7 mouse cellular contexts compared by ENCODE assay signal in the genomic region with DNA sequence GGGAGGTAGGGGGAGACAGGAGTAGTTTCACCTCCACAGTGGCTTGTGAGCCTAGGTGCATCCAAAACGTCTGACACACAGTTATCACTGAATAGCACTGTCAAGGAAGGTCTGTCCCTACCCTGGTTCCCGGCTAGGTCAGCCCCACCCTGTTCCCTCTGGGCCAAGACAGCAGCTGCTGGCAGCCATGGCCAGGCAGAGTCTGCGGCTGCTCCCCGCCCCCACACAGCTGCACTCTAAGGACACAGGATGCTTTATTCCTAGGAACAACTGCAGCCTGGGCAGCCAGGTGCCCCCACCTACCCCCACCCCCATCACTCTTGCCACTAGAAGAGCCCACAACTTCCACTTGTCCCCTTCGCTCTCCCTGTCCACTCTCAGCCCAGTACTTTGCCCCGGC.
DNase-seq lines count a peak whose midpoint lies in the region; ATAC-seq lines count a peak whose summit lies in the region.

No protein-coding gene starts in this region.

- 35% methylated on average over 6 of the region's 6 CpGs for WGBS in embryonic facial prominence, embryonic 15.5 days
- 51% methylated on average over 6 of the region's 6 CpGs for WGBS in heart, embryonic 16.5 days
- WGBS in limb, embryonic 12.5 days, result 42% methylated on average over 6 of the region's 6 CpGs
- 26% methylated on average over 6 of the region's 6 CpGs for WGBS in neural tube, embryonic 13.5 days

- peaks cover 53% of the 10 kb centered on the region for H3K36me3 ChIP-seq in embryonic facial prominence, embryonic 15.5 days
- peaks cover 28% of the 10 kb centered on the region for H3K36me3 ChIP-seq in heart, embryonic 16.5 days (ENCODE audit: control insufficient read depth, insufficient read depth)
- H3K36me3 ChIP-seq in limb, embryonic 12.5 days, result peaks cover 88% of the 10 kb centered on the region
- peaks cover 54% of the 10 kb centered on the region for H3K36me3 ChIP-seq in neural tube, embryonic 13.5 days

- H3K9ac ChIP-seq in embryonic facial prominence, embryonic 15.5 days, result no peak overlapping the region
- H3K9ac ChIP-seq in heart, embryonic 16.5 days (ENCODE audit: low read length), result no peak overlapping the region
- H3K9ac ChIP-seq in limb, embryonic 12.5 days (replicated peaks), result peak overlapping the region; percentile 45
- peak overlapping the region; percentile 51 for H3K9ac ChIP-seq in neural tube, embryonic 13.5 days

- peaks cover 57% of the 10 kb centered on the region for H3K4me1 ChIP-seq in embryonic facial prominence, embryonic 15.5 days
- H3K4me1 ChIP-seq in heart, embryonic 16.5 days (ENCODE audit: control insufficient read depth, insufficient read depth, low read length), result peaks cover 32% of the 10 kb centered on the region
- H3K4me1 ChIP-seq in limb, embryonic 12.5 days (replicated peaks), result peaks cover 47% of the 10 kb centered on the region
- peaks cover 49% of the 10 kb centered on the region for H3K4me1 ChIP-seq in neural tube, embryonic 13.5 days (replicated peaks)

- H3K9me3 ChIP-seq in embryonic facial prominence, embryonic 15.5 days (replicated peaks), result no peaks in the 10 kb centered on the region
- H3K9me3 ChIP-seq in heart, embryonic 16.5 days (replicated peaks; ENCODE audit: control insufficient read depth, low read length), result peaks cover 7% of the 10 kb centered on the region; the same call in 1 of the 2 replicates
- peaks cover 7% of the 10 kb centered on the region; the same call in 1 of the 2 replicates for H3K9me3 ChIP-seq in limb, embryonic 12.5 days
- no peaks in the 10 kb centered on the region for H3K9me3 ChIP-seq in neural tube, embryonic 13.5 days

- H3K4me3 ChIP-seq in embryonic facial prominence, embryonic 15.5 days (replicated peaks), result no peak overlapping the region
- H3K4me3 ChIP-seq in heart, embryonic 16.5 days (ENCODE audit: low read length), result no peak overlapping the region
- no peak overlapping the region for H3K4me3 ChIP-seq in limb, embryonic 12.5 days (replicated peaks)
- H3K4me3 ChIP-seq in neural tube, embryonic 13.5 days, result no peak overlapping the region

- peak; percentile 54 for DNase-seq in urinary bladder, postnatal 14 days (ENCODE audit: low spot score)
- DNase-seq in urinary bladder, adult 2 months (ENCODE audit: low spot score), result no peak
- DNase-seq in cerebellum, adult 11-12 months, result no peak

- no peaks in the 10 kb centered on the region for H3K27me3 ChIP-seq in embryonic facial prominence, embryonic 15.5 days
- no peaks in the 10 kb centered on the region for H3K27me3 ChIP-seq in heart, embryonic 16.5 days (ENCODE audit: control insufficient read depth, insufficient read depth, low read length)
- no peaks in the 10 kb centered on the region for H3K27me3 ChIP-seq in limb, embryonic 12.5 days
- H3K27me3 ChIP-seq in neural tube, embryonic 13.5 days, result no peaks in the 10 kb centered on the region

- peak; percentile 63 for ATAC-seq in embryonic facial prominence, embryonic 15.5 days (ENCODE audit: insufficient number of reproducible peaks, low FRiP score, low TSS enrichment, low read depth)
- 0 out of 2 replicates have a peak, but pooled peaks have one; percentile 37 for ATAC-seq in heart, embryonic 16.5 days (replicated peaks; ENCODE audit: extremely low read depth, insufficient read depth, low FRiP score)
- peak; percentile 64; the same call in 1 of the 2 replicates for ATAC-seq in limb, embryonic 12.5 days (ENCODE audit: insufficient number of reproducible peaks, insufficient read depth, low FRiP score, low TSS enrichment, low read depth)
- ATAC-seq in neural tube, embryonic 13.5 days (ENCODE audit: low read depth), result peak; percentile 59

- no peak overlapping the region for H3K4me2 ChIP-seq in embryonic facial prominence, embryonic 15.5 days (replicated peaks)
- no peak overlapping the region for H3K4me2 ChIP-seq in heart, embryonic 16.5 days (ENCODE audit: low read depth, low read length)
- peak overlapping the region; percentile 2; the same call in 1 of the 2 replicates for H3K4me2 ChIP-seq in limb, embryonic 12.5 days
- H3K4me2 ChIP-seq in neural tube, embryonic 13.5 days, result no peak overlapping the region

- peak overlapping the region; percentile 83; the same call in 1 of the 2 replicates for H3K27ac ChIP-seq in embryonic facial prominence, embryonic 15.5 days (replicated peaks)
- H3K27ac ChIP-seq in heart, embryonic 16.5 days (ENCODE audit: low read length), result no peak overlapping the region
- peak overlapping the region; percentile 82 for H3K27ac ChIP-seq in limb, embryonic 12.5 days
- H3K27ac ChIP-seq in neural tube, embryonic 13.5 days (replicated peaks), result peak overlapping the region; percentile 84

Comparison
In these comparisons a context has a peak if more than half of its experiments do, and no peak if none do; other contexts are left out.
1. H3K9ac ChIP-seq: peak in limb, embryonic 12.5 days (single experiment) and neural tube, embryonic 13.5 days (single experiment); none in embryonic facial prominence, embryonic 15.5 days (single experiment) and heart, embryonic 16.5 days (single experiment).
2. Peak in every context shown above with its lines, with median percentiles within 50 percentile points of each other: ATAC-seq.